16 mouse cellular contexts compared by ENCODE assay signal in the genomic region with DNA sequence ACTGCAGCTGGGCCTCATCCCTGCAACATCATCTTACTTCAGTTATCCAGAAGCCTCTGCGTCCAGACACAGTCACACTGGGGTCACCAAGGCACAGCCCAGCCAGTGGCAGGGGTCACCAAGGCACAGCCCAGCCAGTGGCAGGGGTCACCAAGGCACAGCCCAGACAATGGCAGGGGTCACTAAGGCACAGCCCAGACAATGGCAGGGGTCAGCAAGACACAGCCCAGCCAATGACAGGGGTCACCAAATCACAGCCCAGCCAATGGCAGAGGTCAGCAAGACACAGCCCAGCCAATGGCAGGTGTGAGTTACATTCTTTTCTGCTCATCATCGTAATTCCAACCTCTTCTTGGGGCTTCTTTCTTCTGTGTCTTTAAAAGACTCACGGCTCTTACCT.
"Had no signal": no experiment of that assay in that cellular context is flagged by ENCODE, and none has a peak within 500 bp of the region (broad histone marks: within the 10 kb centered on the region; RNA-seq: fewer than 3 reads in every experiment).

No protein-coding gene starts in this region.

- H3K9ac ChIP-seq: lung, embryonic 14.5 days; midbrain, embryonic 13.5 days; neural tube, embryonic 13.5 days; neural tube, embryonic 15.5 days had no signal

- H3K9me3 ChIP-seq: midbrain, embryonic 13.5 days; neural tube, embryonic 13.5 days; neural tube, embryonic 15.5 days had no signal

- H3K27me3 ChIP-seq: neural tube, embryonic 13.5 days; neural tube, embryonic 15.5 days had no signal

- H3K27ac ChIP-seq: midbrain, embryonic 13.5 days; neural tube, embryonic 13.5 days; neural tube, embryonic 15.5 days had no signal

- ATAC-seq: midbrain, embryonic 13.5 days; midbrain, embryonic 16.5 days had no signal

- H3K4me1 ChIP-seq: midbrain, embryonic 13.5 days; neural tube, embryonic 13.5 days had no signal

- H3K4me3 ChIP-seq: midbrain, embryonic 13.5 days; myocyte; neural tube, embryonic 13.5 days; neural tube, embryonic 15.5 days had no signal

- H3K4me2 ChIP-seq: lung, embryonic 14.5 days; midbrain, embryonic 11.5 days; midbrain, embryonic 13.5 days; neural tube, embryonic 13.5 days; neural tube, embryonic 15.5 days had no signal

- DNase-seq: lung, adult 18-20 months; lung, embryonic 14.5 days; lung, postnatal 10 days; lung, postnatal 4 days; retina, postnatal 1 day; right cerebral cortex, postnatal 4 days; spleen, adult 18-20 months; thymus, adult 18-20 months; thymus, postnatal 14 days; thymus, postnatal 36 days had no signal

- H3K36me3 ChIP-seq: midbrain, embryonic 13.5 days; neural tube, embryonic 13.5 days; neural tube, embryonic 15.5 days had no signal
